Mouse (Mus musculus) stomach, embryonic 14.5 days (tissue): ENCODE measurements at regions not wholly inside any gene's neighbourhood (a gene's known extent, or its start where the extent isn't known, plus 50 kb on each side); places are given as distances from the start of the nearest gene placed in this dataset.

Source experiments
- ATAC-seq: fragments of 200-750 bp; cut with Nextera tagmentation; 2 replicates; pipeline ENCODE4 v1.8.0; 2017; ENCODE audit warnings: low read depth, moderate TSS enrichment; ENCODE audit not compliant: insufficient number of reproducible peaks, insufficient read depth, low FRiP score
- H3K27ac ChIP-seq: fragments of 300-500 bp; sonication (generic); 2 replicates; pipeline ENCODE4 v1.5.1; 2014; ENCODE audit warnings: mild to moderate bottlenecking, low read length, moderate library complexity, mixed read lengths
- H3K27me3 ChIP-seq: fragments of 300-500 bp; sonication (generic); 2 replicates; pipeline ENCODE4 v1.6.1; 2014; ENCODE audit warnings: low read length, control low read depth, mixed read lengths; ENCODE audit not compliant: control insufficient read depth, insufficient read depth
- H3K36me3 ChIP-seq: fragments of 300-500 bp; sonication (generic); 2 replicates; pipeline ENCODE4 v1.6.1; 2014; ENCODE audit warnings: mild to moderate bottlenecking, control low read depth, low read length, moderate library complexity, mixed read lengths; ENCODE audit not compliant: control insufficient read depth, insufficient read depth
- H3K4me1 ChIP-seq: fragments of 300-500 bp; sonication (generic); 2 replicates; pipeline ENCODE4 v1.6.1; 2014; ENCODE audit warnings: low read length, control low read depth, mixed read lengths; ENCODE audit not compliant: control insufficient read depth, insufficient read depth
- H3K4me2 ChIP-seq: fragments of 300-500 bp; sonication (generic); replicated peaks from 2 replicates; pipeline ENCODE4 v1.6.1; 2014; ENCODE audit warnings: low read depth, low read length, control low read depth
- H3K4me3 ChIP-seq: fragments of 300-500 bp; sonication (generic); 2 replicates; pipeline ENCODE4 v1.5.1; 2014; ENCODE audit warnings: low read depth, low read length, control low read depth
- H3K9ac ChIP-seq: fragments of 300-500 bp; sonication (generic); replicated peaks from 2 replicates; pipeline ENCODE4 v1.6.1; 2014; ENCODE audit warnings: low read depth, mild to moderate bottlenecking, control low read depth, low read length, moderate library complexity, mixed read lengths
- H3K9me3 ChIP-seq: fragments of 300-500 bp; sonication (generic); 2 replicates; pipeline ENCODE4 v1.6.1; 2016; ENCODE audit warnings: low read depth, low read length, control low read depth; ENCODE audit not compliant: control insufficient read depth
- WGBS: fragments of 180-500 bp; shearing (Covaris S2); extraction: QIAGEN DNeasy Blood & Tissue Kit; methylation state at CpG from one replicate; pipeline ENCODE4 v1.1.7; 2014; 5-methylcytosine and 5-hydroxymethylcytosine counted together

DNA sequence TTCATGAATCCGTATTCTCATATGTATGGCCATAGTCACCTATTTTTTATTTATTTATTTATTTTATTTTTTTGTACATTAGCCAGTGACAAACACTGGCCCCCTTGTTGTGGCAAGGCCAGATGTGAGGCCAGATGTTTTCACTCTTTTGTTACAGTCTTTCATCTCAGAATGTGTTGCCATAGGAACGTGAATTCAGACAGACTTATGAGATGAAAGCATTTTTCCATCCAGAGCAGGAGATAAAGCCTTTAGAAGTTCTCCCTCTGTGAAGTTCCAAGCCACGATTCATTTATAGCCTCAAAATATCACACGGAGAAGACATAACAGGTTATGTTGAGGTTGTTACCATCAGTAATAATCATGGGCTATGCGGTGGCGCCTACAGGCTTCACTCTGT is 220.9 kb downstream of the Arpp21 start:
- Histone ChIP-seq H3K4me3 (no peak overlapping the region), H3K27me3 (no peaks in the 10 kb centered on the region), H3K9me3 (no peaks in the 10 kb centered on the region), H3K9ac (no peak overlapping the region), H3K36me3 (no peaks in the 10 kb centered on the region), H3K27ac (no peak overlapping the region), H3K4me2 (no peak overlapping the region), H3K4me1 (no peaks in the 10 kb centered on the region)
- no peak for ATAC-seq
- whole genome bisulfite sequencing: 46% methylated on average over 6 of the region's 6 CpGs

DNA sequence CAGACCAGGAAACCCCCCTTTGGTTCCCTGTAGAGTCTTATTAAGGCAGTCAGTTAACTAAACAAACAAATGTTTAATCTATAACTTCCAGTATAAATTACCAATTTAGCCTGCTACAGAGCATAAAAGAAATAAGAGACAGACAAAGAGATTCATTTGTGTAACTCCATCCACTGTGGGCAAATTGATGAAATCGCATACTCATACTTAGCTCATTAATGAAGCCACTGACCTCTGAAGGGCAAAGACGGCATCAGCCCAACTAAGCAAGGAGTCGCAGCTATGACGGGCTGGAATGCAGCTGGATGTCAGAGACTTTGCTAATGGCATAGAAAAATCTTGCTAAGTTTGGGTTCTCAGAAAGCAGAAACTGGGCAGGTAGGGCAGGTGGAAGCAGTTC is 241.3 kb downstream of the Arpp21 start:
- no peaks in the 10 kb centered on the region for H3K27me3 ChIP-seq
- H3K4me2 ChIP-seq: no peak overlapping the region
- WGBS: 43% methylated on average over 4 of the region's 4 CpGs
- H3K36me3 ChIP-seq: no peaks in the 10 kb centered on the region
- no peaks in the 10 kb centered on the region for H3K4me1 ChIP-seq
- H3K4me3 ChIP-seq: no peak overlapping the region
- H3K9me3 ChIP-seq: no peaks in the 10 kb centered on the region
- ATAC-seq: no peak
- no peak overlapping the region for H3K9ac ChIP-seq
- no peak overlapping the region for H3K27ac ChIP-seq

DNA sequence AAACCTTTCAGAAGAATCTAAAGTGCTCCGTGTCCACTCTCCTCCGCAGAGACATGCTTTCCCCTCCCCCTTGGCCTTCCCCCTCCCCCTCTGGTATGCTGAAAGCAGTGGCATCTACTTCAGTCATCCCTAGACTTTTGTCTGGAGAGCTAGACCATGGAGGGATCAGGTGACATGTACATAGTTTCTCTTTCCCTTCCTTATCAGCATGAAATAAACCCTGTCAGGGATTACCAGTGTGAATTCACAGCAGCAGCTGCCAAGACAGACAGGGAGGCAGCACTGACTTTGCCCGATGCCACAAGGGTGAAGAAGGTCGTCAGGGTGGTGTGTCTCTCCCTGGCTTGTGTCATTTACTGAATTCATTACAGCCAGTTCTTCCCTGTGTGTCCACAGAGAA is 241.9 kb downstream of the Arpp21 start:
- ATAC-seq: no peak
- H3K9ac ChIP-seq: no peak overlapping the region
- no peaks in the 10 kb centered on the region for H3K27me3 ChIP-seq
- 16% methylated on average over 4 of the region's 4 CpGs for WGBS
- no peak overlapping the region for H3K27ac ChIP-seq
- H3K9me3 ChIP-seq: no peaks in the 10 kb centered on the region
- H3K4me3 ChIP-seq: no peak overlapping the region
- H3K36me3 ChIP-seq: no peaks in the 10 kb centered on the region
- H3K4me2 ChIP-seq: no peak overlapping the region
- no peaks in the 10 kb centered on the region for H3K4me1 ChIP-seq

- no peak overlapping the region for H3K4me2 ChIP-seq
- H3K4me1 ChIP-seq: no peaks in the 10 kb centered on the region
- no peak overlapping the region for H3K9ac ChIP-seq
- H3K4me3 ChIP-seq: no peak overlapping the region
- no peak overlapping the region for H3K27ac ChIP-seq
- WGBS: 83% methylated on average over 3 of the region's 3 CpGs
- H3K9me3 ChIP-seq: no peaks in the 10 kb centered on the region
- H3K27me3 ChIP-seq: no peaks in the 10 kb centered on the region
- no peak for ATAC-seq
- no peaks in the 10 kb centered on the region for H3K36me3 ChIP-seq
Measured at GRCm38 (mm10) chr9:111990060-111990459, 245.7 kb downstream of the Arpp21 start.

GRCm38 (mm10) chr9:111963405-111964037 is 272.2 kb downstream of the Arpp21 start:
- no peaks in the 10 kb centered on the region for H3K36me3 ChIP-seq
- H3K9ac ChIP-seq: no peak overlapping the region
- H3K27ac ChIP-seq: no peak overlapping the region
- no peaks in the 10 kb centered on the region for H3K4me1 ChIP-seq
- WGBS: 19% methylated on average over 5 of the region's 5 CpGs
- H3K27me3 ChIP-seq: no peaks in the 10 kb centered on the region
- H3K4me3 ChIP-seq: no peak overlapping the region
- H3K9me3 ChIP-seq: no peaks in the 10 kb centered on the region
- ATAC-seq: no peak
- H3K4me2 ChIP-seq: no peak overlapping the region

GRCm38 (mm10) chr9:111957799-111958198 is 267.7 kb upstream of the Stac start:
- Histone ChIP-seq H3K4me3 (no peak overlapping the region), H3K9ac (no peak overlapping the region), H3K9me3 (no peaks in the 10 kb centered on the region), H3K4me2 (no peak overlapping the region), H3K36me3 (no peaks in the 10 kb centered on the region), H3K27ac (no peak overlapping the region), H3K27me3 (no peaks in the 10 kb centered on the region), H3K4me1 (no peaks in the 10 kb centered on the region)
- no peak for ATAC-seq
- 49% methylated on average over 2 of the region's 2 CpGs for WGBS

GRCm38 (mm10) chr9:111939271-111940067 is 249.3 kb upstream of the Stac start:
- Histone ChIP-seq H3K27ac (no peak overlapping the region), H3K4me3 (no peak overlapping the region), H3K36me3 (no peaks in the 10 kb centered on the region), H3K27me3 (no peaks in the 10 kb centered on the region), H3K9me3 (no peaks in the 10 kb centered on the region), H3K4me2 (no peak overlapping the region), H3K4me1 (no peaks in the 10 kb centered on the region), H3K9ac (no peak overlapping the region)
- no peak for ATAC-seq
- WGBS: 50% methylated on average over 8 of the region's 8 CpGs

DNA sequence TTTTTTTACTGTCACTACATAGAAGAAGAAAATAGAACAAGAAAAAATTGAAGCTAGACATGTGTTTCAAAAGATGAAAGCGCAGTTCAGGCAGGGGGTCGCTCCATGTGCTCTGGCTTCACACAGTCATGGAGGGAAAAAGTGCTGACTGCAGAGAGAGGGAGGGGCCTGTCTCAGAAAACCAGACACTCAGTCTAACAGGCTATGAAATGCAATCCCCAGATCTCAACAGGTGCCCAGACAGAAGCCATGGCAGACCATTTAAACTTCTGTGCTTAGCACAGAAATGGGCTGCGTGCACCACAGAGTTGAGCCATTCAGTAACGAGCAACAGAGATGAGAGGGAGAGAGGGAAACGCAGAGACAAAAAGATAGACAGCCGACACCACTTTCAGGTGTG is 242.3 kb upstream of the Stac start:
- Histone ChIP-seq H3K27me3 (no peaks in the 10 kb centered on the region), H3K27ac (no peak overlapping the region), H3K9ac (no peak overlapping the region), H3K4me1 (no peaks in the 10 kb centered on the region), H3K4me3 (no peak overlapping the region), H3K36me3 (no peaks in the 10 kb centered on the region), H3K4me2 (no peak overlapping the region), H3K9me3 (no peaks in the 10 kb centered on the region)
- ATAC-seq: no peak
- 85% methylated on average over 6 of the region's 6 CpGs for WGBS
